Mouse (Mus musculus): Measurements from ENCODE around the gene Grid2ip. TPM values are rescaled to one million over a fixed set of nuclear protein-coding genes. Genes with fewer than 3 reads are reported as not detected.
"Not testable (repeated sequence)": the region's sequence is repeated elsewhere in the genome, so short reads cannot be mapped to it uniquely, and the experiment has no call there.

Gene Grid2ip
- total RNA-seq, 2 experiments from 2014 or later: not detected

DNA sequence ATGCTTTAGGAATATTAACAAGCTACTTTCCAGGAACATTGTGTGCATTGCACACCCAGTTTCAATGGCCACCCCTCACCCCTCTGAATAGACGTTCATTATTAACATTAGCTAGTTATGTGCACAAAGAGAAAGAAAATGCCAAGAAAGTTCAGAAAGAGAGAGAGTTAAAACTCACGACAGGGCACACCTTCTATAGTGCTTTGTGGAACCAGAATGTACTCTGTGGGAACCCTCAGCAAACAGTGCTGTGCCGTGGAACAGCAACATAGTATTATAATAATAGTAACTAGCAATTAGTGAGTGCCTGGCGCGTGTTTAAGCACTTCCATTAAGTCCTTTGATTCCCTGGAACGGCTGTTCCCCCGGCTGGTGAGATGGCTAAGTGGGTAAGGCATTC lies 4.3 kb downstream of the Grid2ip start:
- ATAC-seq (ENCODE audit: poor library complexity, severe bottlenecking): no peak

- no peak for ATAC-seq (ENCODE audit: poor library complexity, severe bottlenecking)
Measured at GRCm38 (mm10) chr5:143363678-143364615, 6.8 kb downstream of the Grid2ip start.

DNA sequence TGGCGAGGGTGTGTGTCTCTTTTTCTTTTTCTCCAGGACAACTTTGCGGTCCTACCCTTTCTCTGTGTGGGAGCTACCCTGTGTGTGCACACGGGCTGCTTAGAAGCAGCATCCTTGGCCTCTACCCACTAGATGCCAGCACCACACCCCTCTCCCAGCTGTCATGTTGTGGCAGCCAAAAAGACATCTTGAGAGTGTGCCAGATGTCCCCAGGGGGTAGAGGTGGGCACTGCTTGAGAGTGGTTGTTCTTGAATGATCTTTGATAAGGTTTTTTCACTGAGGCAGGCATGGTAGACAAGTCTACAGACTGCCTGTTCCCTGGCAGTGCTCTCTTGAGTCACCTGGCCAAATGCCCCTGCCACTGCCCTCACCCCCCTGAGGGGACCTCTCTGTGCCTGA lies 10.8 kb downstream of the Grid2ip start:
- ATAC-seq (ENCODE audit: poor library complexity, severe bottlenecking): no peak

DNA sequence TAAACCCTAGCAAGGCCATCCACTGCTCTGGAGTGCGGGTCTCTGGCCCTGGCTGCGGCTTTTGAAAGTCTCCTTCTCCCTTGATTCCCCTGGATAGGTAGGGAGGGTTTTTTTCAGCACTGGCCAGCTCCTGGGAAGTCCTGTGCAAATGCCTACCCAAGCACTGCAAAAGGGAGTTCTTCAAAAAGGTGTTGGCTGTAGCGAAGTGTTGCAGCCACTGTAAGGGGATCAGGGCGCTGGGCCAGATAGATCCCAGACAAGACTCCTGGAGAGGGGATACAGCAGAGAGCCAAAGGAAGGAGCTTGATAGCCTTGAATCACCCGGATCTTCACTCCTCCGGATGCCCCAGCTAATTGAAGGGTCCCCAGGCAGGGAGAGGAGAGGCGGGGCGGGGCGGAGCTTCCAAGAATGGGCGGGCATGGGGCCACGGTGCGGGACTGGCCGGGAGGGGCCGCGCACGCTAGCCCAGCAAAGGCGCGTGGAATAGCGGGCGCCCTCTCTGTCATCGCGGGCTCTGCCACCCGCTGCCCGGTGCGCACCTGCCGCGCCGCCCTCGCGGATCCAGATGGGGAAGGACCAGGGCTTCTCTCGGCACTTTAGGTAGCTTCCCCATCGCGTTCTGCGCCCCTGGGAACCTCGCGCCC lies 12.6 kb downstream of the Grid2ip start:
- no peak for ATAC-seq (ENCODE audit: poor library complexity, severe bottlenecking)

DNA sequence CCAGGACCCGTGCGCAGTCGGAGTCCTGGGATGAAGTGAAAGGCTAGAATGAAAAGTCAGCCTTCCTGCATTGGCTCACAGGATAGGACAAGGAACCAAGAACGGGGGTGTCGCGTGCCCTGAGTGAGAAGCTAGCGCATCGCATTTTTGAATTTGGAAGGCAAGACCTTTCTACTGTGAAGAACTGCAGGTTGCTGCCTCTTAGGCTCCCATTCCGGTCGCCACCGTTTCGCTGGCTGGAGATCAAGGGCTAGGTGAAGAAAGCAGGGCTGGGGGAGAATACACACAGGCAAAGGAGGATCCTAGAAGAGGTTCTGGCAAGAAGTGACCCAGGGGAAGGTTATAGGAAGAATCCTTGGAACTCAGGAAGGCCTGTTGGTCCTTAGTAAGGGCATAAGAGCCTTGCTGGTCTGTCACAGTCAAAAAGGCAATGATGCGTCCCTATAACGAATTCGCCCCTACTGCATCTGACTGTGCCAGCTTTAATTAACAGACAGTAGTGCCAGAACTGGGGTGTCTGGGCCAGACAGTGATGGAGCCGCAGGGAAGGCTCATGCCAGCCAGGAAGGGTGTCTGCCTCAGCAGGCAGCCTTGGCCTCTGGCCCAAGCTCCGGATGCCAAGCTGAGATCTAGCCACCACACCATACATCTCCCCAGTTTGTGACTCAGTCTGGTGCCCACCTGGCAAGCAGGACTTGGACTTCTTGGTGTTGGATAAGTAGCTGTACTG lies 13.4 kb downstream of the Grid2ip start:
- ATAC-seq (ENCODE audit: poor library complexity, severe bottlenecking): no peak

GRCm38 (mm10) chr5:143371146-143371510 lies 14.0 kb downstream of the Grid2ip start:
- no peak for ATAC-seq (ENCODE audit: poor library complexity, severe bottlenecking)

DNA sequence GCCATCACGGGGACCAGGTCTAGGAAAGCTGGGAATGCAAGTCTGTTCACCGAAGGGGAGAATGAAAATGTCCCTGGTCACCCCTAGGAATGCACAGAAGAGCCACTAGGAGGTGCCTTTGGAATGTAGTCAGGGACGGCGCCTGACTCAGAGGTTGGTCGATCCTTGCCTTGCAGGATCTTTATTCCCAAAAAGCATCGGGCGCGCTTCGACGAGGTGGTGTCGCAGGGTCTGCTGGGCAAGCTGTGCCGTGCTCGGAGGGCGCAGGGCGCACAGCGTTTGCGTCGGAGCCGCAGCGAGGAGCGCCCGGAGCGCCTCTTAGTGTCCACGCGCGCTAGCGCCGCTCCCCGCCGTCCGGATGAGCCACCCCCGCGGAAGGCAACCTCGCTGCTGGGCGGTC lies 15.7 kb downstream of the Grid2ip start:
- no peak for ATAC-seq (ENCODE audit: poor library complexity, severe bottlenecking)

GRCm38 (mm10) chr5:143375242-143375641 lies 18.1 kb downstream of the Grid2ip start:
- ATAC-seq (ENCODE audit: poor library complexity, severe bottlenecking): peak; percentile 85

GRCm38 (mm10) chr5:143376156-143376555 lies 19.0 kb downstream of the Grid2ip start:
- no peak for ATAC-seq (ENCODE audit: poor library complexity, severe bottlenecking)

GRCm38 (mm10) chr5:143386797-143387621 lies 29.9 kb downstream of the Grid2ip start:
- no peak for ATAC-seq (ENCODE audit: poor library complexity, severe bottlenecking)

GRCm38 (mm10) chr5:143394184-143394583 lies 37.0 kb downstream of the Grid2ip start:
- ATAC-seq (ENCODE audit: poor library complexity, severe bottlenecking): no peak

GRCm38 (mm10) chr5:143394966-143395365 lies 37.8 kb downstream of the Grid2ip start:
- ATAC-seq (ENCODE audit: poor library complexity, severe bottlenecking): not testable (repeated sequence)

DNA sequence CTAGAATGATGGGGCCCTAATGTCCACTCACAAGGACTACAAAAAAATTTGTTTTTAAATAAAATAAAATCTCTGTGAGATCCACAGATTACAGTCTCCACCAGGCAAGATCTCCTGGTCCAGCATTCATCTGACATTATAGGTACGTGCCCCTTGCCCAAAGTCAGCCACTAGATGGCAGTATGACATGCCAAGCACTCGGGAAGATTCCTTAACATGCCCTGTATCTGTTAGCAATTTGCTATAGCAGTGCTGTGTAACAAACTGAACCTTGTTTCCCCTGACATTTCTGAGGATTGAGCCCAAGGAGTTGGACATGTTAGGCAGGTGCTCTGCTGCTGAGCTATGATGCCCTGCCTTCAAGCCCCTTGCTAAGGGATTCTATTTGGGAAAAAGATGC lies 38.5 kb downstream of the Grid2ip start:
- peak; percentile 86 for ATAC-seq (ENCODE audit: poor library complexity, severe bottlenecking)

DNA sequence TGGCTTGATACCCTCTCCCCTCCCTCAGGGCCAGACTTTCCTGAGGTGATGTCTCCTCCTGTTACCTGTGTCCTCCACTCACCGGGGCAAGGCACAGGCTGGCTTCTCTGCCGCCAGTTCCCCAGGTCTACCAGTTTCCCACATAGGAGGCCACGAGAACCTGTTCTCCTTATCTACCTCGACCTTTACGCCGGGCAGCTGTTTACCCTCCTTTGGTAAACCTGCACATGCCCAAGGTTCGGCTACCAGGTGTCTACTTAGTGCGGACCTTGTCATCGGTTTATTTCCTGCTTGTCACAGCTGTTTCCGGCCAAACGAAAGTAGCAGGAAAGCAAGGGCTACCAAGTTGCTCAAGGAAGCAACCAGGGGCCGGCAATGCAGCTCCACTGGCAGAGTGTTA lies 43.4 kb downstream of the Grid2ip start:
- no peak for ATAC-seq (ENCODE audit: poor library complexity, severe bottlenecking)

GRCm38 (mm10) chr5:143401556-143401955 lies 44.4 kb downstream of the Grid2ip start:
- ATAC-seq (ENCODE audit: poor library complexity, severe bottlenecking): no peak

GRCm38 (mm10) chr5:143403221-143404147 lies 46.3 kb downstream of the Grid2ip start, which contains the start of gene Kdelr2:
Gene Kdelr2 (plus strand): TSS chr5:143403838.
- ATAC-seq (ENCODE audit: poor library complexity, severe bottlenecking): peak; percentile 95

DNA sequence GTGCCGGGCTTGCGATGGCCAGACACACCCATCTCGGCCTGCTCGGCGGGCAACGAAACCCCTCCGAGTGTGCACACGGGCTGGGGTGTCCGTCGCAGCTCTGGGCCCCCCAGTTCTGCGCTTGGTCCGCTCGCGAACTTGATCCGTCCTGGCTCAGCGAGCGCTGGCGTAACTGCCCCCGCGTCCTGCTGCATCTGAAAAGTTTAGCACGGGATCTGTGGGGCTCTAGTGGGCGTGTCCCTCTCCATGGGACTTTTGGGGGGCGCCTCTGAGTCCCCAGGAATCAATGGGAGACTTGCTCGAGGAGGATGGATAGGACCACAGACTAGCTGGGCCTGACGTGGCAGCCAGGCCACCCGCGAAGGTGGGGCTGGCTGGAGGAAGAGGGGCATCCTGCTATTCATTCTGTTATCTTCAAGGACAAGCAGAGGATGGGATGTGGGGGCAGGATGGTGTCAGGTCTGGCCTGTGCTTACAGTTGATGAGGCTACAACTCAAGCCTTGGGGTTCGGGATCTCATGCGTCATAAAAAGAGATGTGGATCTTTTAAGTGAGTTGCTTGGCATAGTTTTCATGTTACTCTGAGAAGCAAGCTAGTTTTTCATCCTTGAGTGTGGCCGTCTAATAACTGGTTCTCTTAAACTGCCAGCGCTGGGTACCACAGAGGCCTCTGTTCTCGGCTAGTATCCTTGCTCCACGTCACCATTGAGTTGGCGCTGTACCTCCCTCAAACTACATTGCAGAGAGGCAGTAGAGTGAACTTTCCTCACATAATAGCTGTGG lies 47.2 kb downstream of the Grid2ip start:
- ATAC-seq (ENCODE audit: poor library complexity, severe bottlenecking): no peak

GRCm38 (mm10) chr5:143405200-143405599 lies 48.1 kb downstream of the Grid2ip start:
- no peak for ATAC-seq (ENCODE audit: poor library complexity, severe bottlenecking)

DNA sequence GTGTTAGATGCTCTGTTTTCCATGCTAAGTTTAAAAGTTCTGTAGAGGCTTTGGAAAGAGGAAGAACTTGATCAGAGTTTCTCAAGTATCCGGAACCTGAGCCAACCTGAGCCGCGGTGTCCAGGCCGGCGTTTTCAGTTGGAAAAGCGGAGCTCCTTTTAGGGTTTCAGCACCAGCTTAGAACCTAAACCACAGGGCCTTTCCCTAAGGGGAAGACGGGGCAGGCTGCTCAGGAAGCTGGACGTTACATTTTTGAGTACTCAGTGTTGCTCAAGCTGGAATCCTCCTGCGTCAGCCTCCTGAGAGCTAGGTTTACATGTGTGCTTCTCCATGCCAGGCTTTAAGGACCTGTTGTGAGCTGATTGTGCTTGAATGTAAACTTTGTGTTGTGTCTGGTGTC lies 49.4 kb downstream of the Grid2ip start:
- peak; percentile 23 for ATAC-seq (ENCODE audit: poor library complexity, severe bottlenecking)

All from megakaryocyte, adult 5-6 weeks (primary cell).